Comparison of ENCODE assay signal across 11 mouse cellular contexts in the genomic region with DNA sequence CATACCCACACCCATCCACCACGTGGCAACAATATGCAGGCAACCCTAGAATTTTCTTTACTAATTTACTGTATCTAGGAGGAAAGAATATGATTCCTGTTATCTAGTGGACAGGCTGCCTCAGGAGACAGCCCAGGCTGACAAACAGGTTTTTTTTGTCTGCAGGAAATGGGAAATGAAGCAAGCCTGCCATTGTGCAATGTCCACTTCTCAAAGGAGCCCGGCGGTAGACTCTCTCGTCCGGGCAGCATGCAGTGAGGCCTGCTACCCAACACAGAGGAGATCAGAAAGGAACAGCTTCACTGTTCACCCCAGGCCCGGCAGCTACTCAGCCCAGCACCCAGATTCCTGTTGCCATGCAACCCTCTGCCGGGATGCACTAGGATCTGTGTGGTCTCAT. TPM values are rescaled to one million over a fixed set of nuclear protein-coding genes. Genes with fewer than 3 reads are reported as not detected.
A peak's percentile ranks its signal among the peaks of the same experiment; 100 is the strongest.
DNase-seq lines count a peak whose midpoint lies in the region; ATAC-seq and TF ChIP-seq lines count a peak whose summit lies in the region.
"Had no signal": no experiment of that assay in that cellular context is flagged by ENCODE, and none has a peak within 500 bp of the region (broad histone marks: within the 10 kb centered on the region; RNA-seq: fewer than 3 reads in every experiment).

No protein-coding gene starts in this region.

- no peak overlapping the region; the same call in 1 of the 2 replicates for H3K27ac ChIP-seq in intestine, embryonic 16.5 days (ENCODE audit: low read length)
- peak overlapping the region; percentile 29 for H3K27ac ChIP-seq in macrophage
- no peak overlapping the region for H3K27ac ChIP-seq in forebrain, embryonic 16.5 days (ENCODE audit: low read length)
- no peak overlapping the region for H3K27ac ChIP-seq in forebrain, postnatal 0 days (ENCODE audit: low read depth, low read length)
- no peak overlapping the region for H3K27ac ChIP-seq in neural tube, embryonic 15.5 days (replicated peaks)
- H3K27ac ChIP-seq: midbrain, embryonic 12.5 days had no signal

- 55% methylated on average over 7 of the region's 7 CpGs for WGBS in intestine, embryonic 16.5 days
- WGBS in macrophage (ENCODE audit: missing documents): 18% methylated on average over 7 of the region's 7 CpGs
- 77% methylated on average over 7 of the region's 7 CpGs for WGBS in forebrain, embryonic 16.5 days
- WGBS in forebrain, postnatal 0 days: 77% methylated on average over 7 of the region's 7 CpGs
- 76% methylated on average over 7 of the region's 7 CpGs for WGBS in neural tube, embryonic 15.5 days

- peak; percentile 26 for DNase-seq in heart, postnatal 14 days
- no peak for DNase-seq in heart, postnatal 10 days
- peak; percentile 43 for DNase-seq in adipocyte (ENCODE audit: low spot score)
- no peak for DNase-seq in forebrain, postnatal 0 days
- DNase-seq: spleen, adult 18-20 months; thymus, postnatal 36 days had no signal

- intact Hi-C loops in heart, postnatal 14 days (cut with DNase I): no loop called here
- intact Hi-C loops in heart, postnatal 10 days (cut with DNase I): no loop called here

- no peak overlapping the region for H3K4me2 ChIP-seq in intestine, embryonic 16.5 days (ENCODE audit: low read depth, low read length)
- no peak overlapping the region for H3K4me2 ChIP-seq in forebrain, embryonic 16.5 days (ENCODE audit: low read length)
- no peak overlapping the region for H3K4me2 ChIP-seq in forebrain, postnatal 0 days (ENCODE audit: low read depth)
- no peak overlapping the region for H3K4me2 ChIP-seq in neural tube, embryonic 15.5 days
- H3K4me2 ChIP-seq: midbrain, embryonic 12.5 days had no signal

- H3K4me1 ChIP-seq in intestine, embryonic 16.5 days (ENCODE audit: control insufficient read depth, insufficient read depth, low read length): peaks cover 7% of the 10 kb centered on the region
- no peaks in the 10 kb centered on the region for H3K4me1 ChIP-seq in forebrain, embryonic 16.5 days (replicated peaks; ENCODE audit: control insufficient read depth, insufficient read depth, low read length)
- no peaks in the 10 kb centered on the region for H3K4me1 ChIP-seq in forebrain, postnatal 0 days (ENCODE audit: insufficient read depth)
- peaks cover 7% of the 10 kb centered on the region for H3K4me1 ChIP-seq in neural tube, embryonic 15.5 days
- H3K4me1 ChIP-seq: midbrain, embryonic 12.5 days had no signal

- peak overlapping the region; percentile 10; the same call in 1 of the 2 replicates for H3K9ac ChIP-seq in intestine, embryonic 16.5 days (ENCODE audit: low read depth, low read length)
- H3K9ac ChIP-seq in forebrain, embryonic 16.5 days (replicated peaks; ENCODE audit: low read depth, low read length): no peak overlapping the region
- H3K9ac ChIP-seq in forebrain, postnatal 0 days: no peak overlapping the region
- no peak overlapping the region for H3K9ac ChIP-seq in neural tube, embryonic 15.5 days (replicated peaks)
- H3K9ac ChIP-seq: midbrain, embryonic 12.5 days had no signal

- no peaks in the 10 kb centered on the region for H3K27me3 ChIP-seq in intestine, embryonic 16.5 days (replicated peaks; ENCODE audit: control insufficient read depth, insufficient read depth, low read length)
- H3K27me3 ChIP-seq in forebrain, embryonic 16.5 days (replicated peaks; ENCODE audit: control insufficient read depth, insufficient read depth, low read length): no peaks in the 10 kb centered on the region
- H3K27me3 ChIP-seq in forebrain, postnatal 0 days (ENCODE audit: insufficient read depth, low read length): no peaks in the 10 kb centered on the region
- no peaks in the 10 kb centered on the region for H3K27me3 ChIP-seq in neural tube, embryonic 15.5 days (replicated peaks)
- H3K27me3 ChIP-seq: midbrain, embryonic 12.5 days had no signal

- H3K9me3 ChIP-seq in intestine, embryonic 16.5 days (ENCODE audit: control insufficient read depth, low read length): no peaks in the 10 kb centered on the region
- H3K9me3 ChIP-seq in forebrain, embryonic 16.5 days (ENCODE audit: control insufficient read depth, low read length): no peaks in the 10 kb centered on the region
- no peaks in the 10 kb centered on the region for H3K9me3 ChIP-seq in forebrain, postnatal 0 days (ENCODE audit: low read length)
- H3K9me3 ChIP-seq in neural tube, embryonic 15.5 days (replicated peaks): no peaks in the 10 kb centered on the region
- H3K9me3 ChIP-seq: midbrain, embryonic 12.5 days had no signal

- H3K4me3 ChIP-seq in intestine, embryonic 16.5 days (ENCODE audit: low read length): no peak overlapping the region
- no peak overlapping the region for H3K4me3 ChIP-seq in macrophage (ENCODE audit: inconsistent target)
- no peak overlapping the region for H3K4me3 ChIP-seq in forebrain, embryonic 16.5 days (replicated peaks; ENCODE audit: low read length)
- H3K4me3 ChIP-seq in forebrain, postnatal 0 days (ENCODE audit: low read depth, low read length): no peak overlapping the region
- H3K4me3 ChIP-seq in neural tube, embryonic 15.5 days (replicated peaks): no peak overlapping the region
- H3K4me3 ChIP-seq: midbrain, embryonic 12.5 days had no signal

- ATAC-seq in intestine, embryonic 16.5 days: peak; percentile 82
- ATAC-seq in forebrain, embryonic 16.5 days: no peak
- ATAC-seq in forebrain, postnatal 0 days: no peak
- ATAC-seq in neural tube, embryonic 15.5 days (ENCODE audit: low FRiP score): no peak

- H3K36me3 ChIP-seq in intestine, embryonic 16.5 days (ENCODE audit: control insufficient read depth, insufficient read depth, low read length): no peaks in the 10 kb centered on the region
- peaks cover 89% of the 10 kb centered on the region for H3K36me3 ChIP-seq in macrophage (ENCODE audit: inconsistent target)
- peaks cover 10% of the 10 kb centered on the region for H3K36me3 ChIP-seq in forebrain, embryonic 16.5 days (ENCODE audit: control insufficient read depth, insufficient read depth)
- peaks cover 56% of the 10 kb centered on the region for H3K36me3 ChIP-seq in forebrain, postnatal 0 days (ENCODE audit: insufficient read depth)
- peaks cover 46% of the 10 kb centered on the region for H3K36me3 ChIP-seq in neural tube, embryonic 15.5 days

- no peak for TF ChIP-seq CTCF in forebrain, postnatal 0 days (IDR thresholded peaks at IDR 0.05; ENCODE audit: low read depth)

- H3K79me2 ChIP-seq in macrophage (ENCODE audit: inconsistent target): peaks cover 40% of the 10 kb centered on the region; the same call in 1 of the 2 replicates

RNA-seq across cellular contexts. Expression of a gene that starts 59.2 kb away (rescaled TPM):
- 10 to 100 TPM; 18.3 to 20.6 TPM for total RNA-seq in heart, postnatal 14 days (2021)
- total RNA-seq in heart, postnatal 10 days (2021): 10 to 100 TPM; 20.0 to 22.0 TPM
- 23.7 and 28.9 TPM in 2 replicates for polyA plus RNA-seq in intestine, embryonic 16.5 days (2015; fragmentation: Nextera tagmentation; extraction: Ambion mirVana)
- total RNA-seq in macrophage (2018; cell fraction: chromatin; rRNA removed): 10 to 100 TPM; 48.7 to 98.3 (median 78.7) TPM
- 10 to 100 TPM in 25 of 26 experiments, 1 to 10 TPM in 1; 9.3 to 15.3 (median 12.6) TPM for total RNA-seq in macrophage (2018; cell fraction: cytosol; rRNA removed)
- 10 to 100 TPM; 26.6 to 65.6 (median 46.8) TPM for total RNA-seq in macrophage (2018; cell fraction: nucleus; rRNA removed)
- 13.3 to 15.4 TPM (median 13.9 TPM) in 3 replicates for polyA plus RNA-seq in macrophage (2018)
- 31.2 and 40.0 TPM in 2 replicates for polyA plus RNA-seq in forebrain, embryonic 16.5 days (2015; fragmentation: Nextera tagmentation; extraction: Ambion mirVana)
- 18.1 and 18.7 TPM in 2 replicates for total RNA-seq in forebrain, postnatal 0 days (2014; rRNA removed)
- polyA plus RNA-seq in forebrain, postnatal 0 days (2015; fragmentation: Nextera tagmentation; extraction: Ambion mirVana): 20.2 and 21.8 TPM in 2 replicates
- 26.7 and 28.0 TPM in 2 replicates for polyA plus RNA-seq in neural tube, embryonic 15.5 days (2015; fragmentation: Nextera tagmentation; extraction: Ambion mirVana)

Comparison
In these comparisons a context has a peak if more than half of its experiments do, and no peak if none do; other contexts are left out.
1. DNase-seq: peak in heart, postnatal 14 days (2 of 2) and adipocyte (single experiment); none in heart, postnatal 10 days (0 of 2) and forebrain, postnatal 0 days (single experiment).